Mouse (Mus musculus) CH12.LX (cell line): ENCODE measurements around the gene Arhgef28. TPM values are rescaled to one million over a fixed set of nuclear protein-coding genes. Genes with fewer than 3 reads are reported as not detected.

Experiments used
- DNase-seq: peaks from one replicate; pipeline ENCODE4 v3.0.0-alpha.2; 2013; ENCODE audit errors: extremely low read depth
- H3K27ac ChIP-seq: 2 replicates; pipeline ENCODE4 v1.5.1; 2012; ENCODE audit warnings: low read depth, mild to moderate bottlenecking, control low read depth, moderate library complexity; ENCODE audit not compliant: insufficient read depth
- H3K27me3 ChIP-seq: replicated peaks from 2 replicates; pipeline ENCODE3; 2012; ENCODE audit warnings: inconsistent platforms
- H3K36me3 ChIP-seq, 2 experiments: replicated peaks in 1 of 2; 2 replicates each; pipeline versions ENCODE3 to v1.6.1; 2012; ENCODE audit warnings: inconsistent platforms in 1 of 2, low read length in 1 of 2, mild to moderate bottlenecking in 1 of 2, mixed read lengths in 1 of 2, moderate library complexity in 1 of 2; ENCODE audit not compliant: control insufficient read depth in 1 of 2, insufficient read depth in 1 of 2
- H3K4me1 ChIP-seq, 2 experiments: 2 replicates each; pipeline ENCODE4 v1.6.1; 2012; ENCODE audit warnings: inconsistent platforms in 1 of 2, moderate library complexity in 1 of 2; ENCODE audit not compliant: insufficient read depth in 2 of 2, control insufficient read depth in 1 of 2
- H3K4me2 ChIP-seq: 2 replicates; pipeline ENCODE4 v1.6.1; 2012; ENCODE audit warnings: low read depth, mild to moderate bottlenecking, control low read depth; ENCODE audit not compliant: poor library complexity, insufficient read depth, severe bottlenecking
- H3K4me3 ChIP-seq, 3 experiments: fragments of 150-350 bp in 1 of 3; sonication (generic) in 1 of 3; replicated peaks in 1 of 3; 2 replicates each; pipeline versions ENCODE3 to v1.5.1; 2011 to 2012; ENCODE audit warnings: low read depth in 2 of 3, low read length in 2 of 3, mild to moderate bottlenecking in 2 of 3, moderate library complexity in 2 of 3, control low read depth in 1 of 3, improper control_type of control experiment in 1 of 3, inconsistent platforms in 1 of 3, mixed read lengths in 1 of 3; ENCODE audit not compliant: poor library complexity in 1 of 3
- H3K79me2 ChIP-seq: replicated peaks from 2 replicates; pipeline ENCODE4 v1.6.1; 2012; ENCODE audit warnings: mild to moderate bottlenecking, moderate library complexity; ENCODE audit not compliant: control insufficient read depth, poor library complexity, insufficient read depth, severe bottlenecking; ENCODE audit errors: extremely low read depth
- H3K9ac ChIP-seq: 2 replicates; pipeline ENCODE4 v1.6.1; 2012; ENCODE audit warnings: low read depth, mild to moderate bottlenecking, control low read depth, moderate library complexity; ENCODE audit not compliant: insufficient read depth
- H3K9me3 ChIP-seq: replicated peaks from 2 replicates; pipeline ENCODE3; 2012; ENCODE audit warnings: low read length, inconsistent platforms, mixed read lengths
- BHLHE40 ChIP-seq: IDR thresholded peaks from 2 replicates; pipeline ENCODE4 v1.6.1; 2011; ENCODE audit warnings: mild to moderate bottlenecking, low read depth, low read length, improper control_type of control experiment
- CHD2 ChIP-seq: IDR thresholded peaks from 2 replicates; pipeline ENCODE4 v1.6.1; 2011; ENCODE audit warnings: low read length, improper control_type of control experiment
- CTCF ChIP-seq, 2 experiments: IDR thresholded peaks in 1 of 2; conservative IDR thresholded peaks in 1 of 2; 2 replicates each; pipeline ENCODE4 v1.5.1; 2011 to 2012; ENCODE audit warnings: low read depth in 2 of 2, low read length in 2 of 2, improper control_type of control experiment in 1 of 2, inconsistent platforms in 1 of 2, mild to moderate bottlenecking in 1 of 2, moderate library complexity in 1 of 2
- E2F4 ChIP-seq: IDR thresholded peaks from 2 replicates; pipeline ENCODE4 v1.6.1; 2011; ENCODE audit warnings: low read depth, low read length, improper control_type of control experiment; ENCODE audit not compliant: insufficient replicate concordance
- EP300 ChIP-seq: IDR thresholded peaks from 2 replicates; pipeline ENCODE4 v1.6.1; 2011; ENCODE audit warnings: low read length, improper control_type of control experiment
- GABPA ChIP-seq: IDR thresholded peaks from 2 replicates; pipeline ENCODE4 v1.6.1; 2012; ENCODE audit warnings: low read depth, low read length, improper control_type of control experiment, inconsistent platforms; ENCODE audit not compliant: insufficient replicate concordance
- HCFC1 ChIP-seq: IDR thresholded peaks from 2 replicates; pipeline ENCODE4 v1.6.1; 2012; ENCODE audit warnings: low read depth, mild to moderate bottlenecking, inconsistent platforms, low read length, improper control_type of control experiment
- JUN ChIP-seq: IDR thresholded peaks from 2 replicates; pipeline ENCODE4 v1.6.1; 2011; ENCODE audit warnings: low read depth, mild to moderate bottlenecking, low read length, improper control_type of control experiment, moderate library complexity; ENCODE audit not compliant: insufficient read depth
- MAFK ChIP-seq: IDR thresholded peaks from 2 replicates; pipeline ENCODE4 v1.6.1; 2011; ENCODE audit warnings: low read length, improper control_type of control experiment; ENCODE audit not compliant: insufficient replicate concordance
- MXI1 ChIP-seq: IDR thresholded peaks from 2 replicates; pipeline ENCODE4 v1.6.1; 2011; ENCODE audit warnings: mild to moderate bottlenecking, low read depth, low read length, improper control_type of control experiment
- MYC ChIP-seq: IDR thresholded peaks from 2 replicates; pipeline ENCODE4 v1.6.1; 2011; ENCODE audit warnings: low read depth, mild to moderate bottlenecking, improper control_type of control experiment, low read length
- NRF1 ChIP-seq: IDR thresholded peaks from 2 replicates; pipeline ENCODE4 v1.6.1; 2014; ENCODE audit warnings: low read depth, mild to moderate bottlenecking, inconsistent platforms, low read length, improper control_type of control experiment, moderate library complexity
- PAX5 ChIP-seq: IDR thresholded peaks from 2 replicates; pipeline ENCODE4 v1.6.1; 2012; ENCODE audit warnings: low read length, inconsistent platforms, mixed read lengths
- POLR2AphosphoS2 ChIP-seq: IDR thresholded peaks from 2 replicates; pipeline ENCODE4 v1.6.1; 2011; ENCODE audit warnings: low read depth, low read length, improper control_type of control experiment
- RCOR1 ChIP-seq: conservative IDR thresholded peaks from 2 replicates; pipeline ENCODE4 v1.6.1; 2012; ENCODE audit warnings: low read depth, mild to moderate bottlenecking, inconsistent platforms, low read length, improper control_type of control experiment
- SMC3 ChIP-seq: IDR thresholded peaks from 2 replicates; pipeline ENCODE4 v1.6.1; 2011; ENCODE audit warnings: low read depth, low read length, improper control_type of control experiment
- TCF12 ChIP-seq: IDR thresholded peaks from 2 replicates; pipeline ENCODE4 v1.6.1; 2014; ENCODE audit warnings: low read depth, mild to moderate bottlenecking, inconsistent platforms, low read length, improper control_type of control experiment
- USF2 ChIP-seq: conservative IDR thresholded peaks from 2 replicates; pipeline ENCODE4 v1.6.1; 2011; ENCODE audit warnings: low read depth, low read length, improper control_type of control experiment
- ZKSCAN1 ChIP-seq: IDR thresholded peaks from 2 replicates; pipeline ENCODE4 v1.6.1; 2012; ENCODE audit warnings: low read depth, inconsistent platforms, low read length, improper control_type of control experiment, borderline replicate concordance
- dilution Hi-C: fragments of 300-500 bp; cut with MboI; formaldehyde crosslinking; loops from 2 replicates; pipeline ENCODE4 v1.14.3; 2020; ENCODE audit warnings: low sequenced_read_pairs; ENCODE audit not compliant: extremely low pct_unique_long_range_greater_than_20kb, extremely low pct_ligation_motif_present
- in situ Hi-C: fragments of 300-500 bp; cut with MboI; formaldehyde crosslinking; loops from 3 replicates; pipeline ENCODE4 v1.14.3; 2019; ENCODE audit warnings: low sequenced_read_pairs, low pct_ligation_motif_present, low pct_unique_long_range_greater_than_20kb, mixed read lengths
- polyA plus RNA-seq: library from polyadenylated mRNA; unstranded; fragments of >175 nt; gene quantifications from 2 replicates; pipeline ENCODE4 v1.2.1, GENCODE M21; 2012; ENCODE audit warnings: low read depth; ENCODE audit not compliant: insufficient read length
- total RNA-seq, 2 experiments: library from RNA; depleted of rRNA; stranded (reverse); fragments of 300-350 nt in 1 of 2; fragments of >200 nt in 1 of 2; gene quantifications; 2 replicates each; pipeline ENCODE4 v1.2.3; 2012 to 2014

Gene Arhgef28
- total and polyA plus RNA-seq, 3 experiments, result 0.07 to 0.24 (median 0.08) TPM

DNA sequence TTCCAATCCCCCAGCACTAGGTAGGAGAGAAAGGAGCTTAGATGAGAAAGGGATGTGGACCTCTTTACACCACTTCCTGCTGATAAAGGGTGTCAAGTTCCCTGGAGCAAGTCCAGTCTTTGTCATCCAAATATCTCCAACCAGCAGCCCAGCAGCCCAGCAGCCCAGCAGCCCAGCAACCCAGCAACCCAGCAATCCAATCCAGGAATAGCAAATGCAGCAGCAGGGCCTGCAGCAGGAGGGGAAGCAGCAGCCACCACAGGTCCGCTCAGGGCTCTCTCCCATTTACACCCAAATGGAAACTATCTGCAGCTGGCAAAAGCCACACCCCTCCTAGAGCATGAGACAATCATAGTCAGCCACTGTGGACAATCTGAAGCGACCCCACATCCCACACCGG, 21.6 kb downstream of the Arhgef28 start:
- no peak for TF ChIP-seq MAFK
- TF ChIP-seq GABPA, result no peak
- TF ChIP-seq TCF12, result no peak
- no peak for TF ChIP-seq NRF1
- no peak for TF ChIP-seq CHD2
- no peak for TF ChIP-seq PAX5
- TF ChIP-seq EP300, result no peak
- Histone ChIP-seq H3K27ac (no peak overlapping the region), H3K4me3 (no peak overlapping the region), H3K4me1 (peaks cover 0 to 7% of the 10 kb centered on the region in 2 experiments; a peak in 3 of 4 replicates), H3K27me3 (no peaks in the 10 kb centered on the region), H3K36me3 (no peaks in the 10 kb centered on the region), H3K79me2 (no peaks in the 10 kb centered on the region), H3K9ac (no peak overlapping the region), H3K9me3 (no peaks in the 10 kb centered on the region), H3K4me2 (peak overlapping the region; percentile 37; the same call in 1 of the 2 replicates)
- in situ Hi-C loops (no loop called here), dilution Hi-C loops (no loop called here)
- DNase-seq, result peak; percentile 17

DNA sequence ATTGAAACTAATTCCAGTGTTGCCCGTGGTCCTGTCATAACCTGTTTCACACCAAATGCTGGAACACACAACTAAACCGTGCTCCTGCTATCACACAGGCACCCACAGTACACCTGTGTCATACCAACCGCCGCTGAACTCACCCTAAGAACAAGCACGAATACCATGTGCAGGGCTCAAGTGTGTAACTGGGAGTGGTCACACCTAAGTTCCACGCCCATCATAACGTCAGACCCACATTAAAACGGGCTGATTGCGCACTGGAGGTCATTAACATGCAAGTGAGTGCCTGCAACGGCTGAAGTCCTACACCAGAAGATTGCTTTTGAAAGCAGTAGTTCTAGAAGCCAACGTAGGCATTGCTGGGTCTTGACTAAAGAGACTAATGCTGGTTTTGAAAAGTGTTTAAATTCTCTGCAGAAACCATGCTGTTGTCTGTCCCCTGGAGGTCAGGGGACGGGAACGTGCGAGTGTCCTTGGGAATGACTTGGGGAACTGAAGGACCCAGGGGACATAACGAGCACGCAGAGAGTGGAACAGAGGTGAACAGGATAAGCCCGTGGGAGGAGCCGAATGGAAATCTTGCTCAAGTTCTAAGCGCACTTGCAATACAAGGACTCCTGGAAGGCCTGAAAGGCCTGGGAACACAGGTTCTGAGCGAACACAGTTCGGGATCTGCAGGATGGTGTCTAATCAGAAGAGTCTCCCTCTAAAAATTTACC, 22.9 kb downstream of the Arhgef28 start:
- Histone ChIP-seq H3K27ac (no peak overlapping the region), H3K9ac (no peak overlapping the region), H3K4me1 (peaks cover 0 to 7% of the 10 kb centered on the region in 2 experiments; a peak in 3 of 4 replicates), H3K79me2 (no peaks in the 10 kb centered on the region), H3K4me2 (no peak overlapping the region), H3K36me3 (no peaks in the 10 kb centered on the region), H3K4me3 (no peak overlapping the region), H3K27me3 (no peaks in the 10 kb centered on the region), H3K9me3 (no peaks in the 10 kb centered on the region)
- in situ Hi-C loops, result no loop called here
- TF ChIP-seq BHLHE40, result no peak
- TF ChIP-seq USF2, result no peak
- TF ChIP-seq CTCF (conservative IDR thresholded peaks at IDR 0.05 in 1 of 2, IDR thresholded peaks at IDR 0.05 in 1 of 2; ENCODE audit: low read depth in 2 of 2, low read length in 2 of 2), result no peak
- no peak for TF ChIP-seq JUN
- no peak for TF ChIP-seq SMC3
- TF ChIP-seq ZKSCAN1, result no peak
- TF ChIP-seq MYC, result no peak
- TF ChIP-seq MXI1, result no peak
- TF ChIP-seq NRF1, result no peak
- no peak for TF ChIP-seq POLR2AphosphoS2
- no peak for TF ChIP-seq HCFC1
- TF ChIP-seq E2F4, result no peak
- no peak for TF ChIP-seq RCOR1
- dilution Hi-C loops, result no loop called here
- DNase-seq, result no peak
